Mouse (Mus musculus): ENCODE measurements around the gene Tenm2. TPM values are rescaled to one million over a fixed set of nuclear protein-coding genes. Genes with fewer than 3 reads are reported as not detected.

Gene Tenm2
- total and polyA plus RNA-seq, 3 experiments, result not detected

GRCm38 (mm10) chr11:36194348-36194747 is 1041.4 kb downstream of the Tenm2 start:
- Histone ChIP-seq H3K27ac (ENCODE audit: control insufficient read depth, low read depth, low read length) (no peak overlapping the region), H3K36me3 (ENCODE audit: control insufficient read depth in 1 of 2, insufficient read depth in 2 of 2, low read length in 2 of 2) (no peaks in the 10 kb centered on the region), H3K4me1 (ENCODE audit: control insufficient read depth in 1 of 2, insufficient read depth in 2 of 2, low read length in 2 of 2) (no peaks in the 10 kb centered on the region), H3K9ac (ENCODE audit: control insufficient read depth, low read depth, low read length, poor library complexity, severe bottlenecking) (no peak overlapping the region), H3K4me3 (ENCODE audit: control insufficient read depth in 1 of 2, insufficient read depth in 1 of 2, low read depth in 2 of 2, low read length in 2 of 2) (no peak overlapping the region), H3K27me3 (ENCODE audit: control insufficient read depth in 1 of 2, insufficient read depth in 2 of 2, low read length in 2 of 2) (no peaks in the 10 kb centered on the region), H3K79me2 (ENCODE audit: control insufficient read depth, insufficient read depth, low read length, poor library complexity) (no peaks in the 10 kb centered on the region), H3K9me3 (replicated peaks; ENCODE audit: insufficient read depth, low read length) (no peaks in the 10 kb centered on the region)
- no peak for TF ChIP-seq TBP (IDR thresholded peaks at IDR 0.05; ENCODE audit: low read depth, low read length)
- no peak for TF ChIP-seq CHD2 (IDR thresholded peaks at IDR 0.05; ENCODE audit: low read length)
- no peak for TF ChIP-seq TAL1 (IDR thresholded peaks at IDR 0.05; ENCODE audit: low read length)
- TF ChIP-seq POLR2AphosphoS5 (IDR thresholded peaks at IDR 0.05; ENCODE audit: borderline replicate concordance, low read depth, low read length), result no peak
- no peak for TF ChIP-seq RCOR1 (IDR thresholded peaks at IDR 0.05; ENCODE audit: low read depth, low read length)
- peak; percentile 4 for DNase-seq (ENCODE audit: low read depth, low spot score)

DNA sequence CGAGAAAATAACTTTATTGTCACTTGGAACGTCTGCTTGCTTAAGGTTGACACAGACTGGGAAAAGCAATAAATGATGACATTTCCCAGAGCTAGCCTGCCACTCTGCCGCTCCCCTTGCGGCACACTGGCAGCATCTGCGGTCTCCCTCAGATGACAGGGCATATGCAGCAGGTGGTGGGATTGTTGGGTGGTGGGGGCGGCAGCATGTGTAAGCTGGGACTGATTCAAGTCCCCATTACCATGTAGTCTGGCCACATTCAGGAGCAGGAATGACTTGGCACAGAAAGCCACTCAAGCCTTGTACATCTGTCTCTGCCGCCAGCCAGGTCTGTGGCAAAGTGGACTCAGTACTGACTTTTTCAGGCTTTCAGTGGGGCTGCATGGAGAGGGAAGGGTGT is 1059.7 kb downstream of the Tenm2 start:
- no peaks in the 10 kb centered on the region for H3K36me3 ChIP-seq (ENCODE audit: control insufficient read depth in 1 of 2, insufficient read depth in 2 of 2, low read length in 2 of 2)
- H3K27me3 ChIP-seq (ENCODE audit: control insufficient read depth in 1 of 2, insufficient read depth in 2 of 2, low read length in 2 of 2), result no peaks in the 10 kb centered on the region
- H3K79me2 ChIP-seq (ENCODE audit: control insufficient read depth, insufficient read depth, low read length, poor library complexity), result no peaks in the 10 kb centered on the region
- H3K9ac ChIP-seq (ENCODE audit: control insufficient read depth, low read depth, low read length, poor library complexity, severe bottlenecking), result no peak overlapping the region
- TF ChIP-seq NRF1 (IDR thresholded peaks at IDR 0.05; ENCODE audit: insufficient read depth, low read depth, low read length, poor library complexity, severe bottlenecking), result no peak
- TF ChIP-seq HCFC1 (IDR thresholded peaks at IDR 0.05; ENCODE audit: low read depth, low read length), result no peak
- no peak for DNase-seq (ENCODE audit: low read depth, low spot score)
- no peaks in the 10 kb centered on the region for H3K4me1 ChIP-seq (ENCODE audit: control insufficient read depth in 1 of 2, insufficient read depth in 2 of 2, low read length in 2 of 2)
- H3K9me3 ChIP-seq (replicated peaks; ENCODE audit: insufficient read depth, low read length), result no peaks in the 10 kb centered on the region
- no peak overlapping the region for H3K4me3 ChIP-seq (ENCODE audit: control insufficient read depth in 1 of 2, insufficient read depth in 1 of 2, low read depth in 2 of 2, low read length in 2 of 2)
- no peak overlapping the region for H3K27ac ChIP-seq (ENCODE audit: control insufficient read depth, low read depth, low read length)

GRCm38 (mm10) chr11:36173076-36173690 is 1062.6 kb downstream of the Tenm2 start:
- H3K9me3 ChIP-seq (replicated peaks; ENCODE audit: insufficient read depth, low read length), result no peaks in the 10 kb centered on the region

More at GRCm38 (mm10) chr11:36173076-36173690, 1062.6 kb downstream of the Tenm2 start:
- H3K27me3 ChIP-seq (ENCODE audit: control insufficient read depth in 1 of 2, insufficient read depth in 2 of 2, low read length in 2 of 2), result no peaks in the 10 kb centered on the region
- H3K4me1 ChIP-seq (ENCODE audit: control insufficient read depth in 1 of 2, insufficient read depth in 2 of 2, low read length in 2 of 2), result no peaks in the 10 kb centered on the region
- no peak overlapping the region for H3K9ac ChIP-seq (ENCODE audit: control insufficient read depth, low read depth, low read length, poor library complexity, severe bottlenecking)
- no peak for DNase-seq (ENCODE audit: low read depth, low spot score)
- no peak overlapping the region for H3K4me3 ChIP-seq (ENCODE audit: control insufficient read depth in 1 of 2, insufficient read depth in 1 of 2, low read depth in 2 of 2, low read length in 2 of 2)
- no peak overlapping the region for H3K27ac ChIP-seq (ENCODE audit: control insufficient read depth, low read depth, low read length)
- no peaks in the 10 kb centered on the region for H3K79me2 ChIP-seq (ENCODE audit: control insufficient read depth, insufficient read depth, low read length, poor library complexity)
- no peaks in the 10 kb centered on the region for H3K36me3 ChIP-seq (ENCODE audit: control insufficient read depth in 1 of 2, insufficient read depth in 2 of 2, low read length in 2 of 2)
- TF ChIP-seq TAL1 (IDR thresholded peaks at IDR 0.05; ENCODE audit: low read length) (no peak), CTCF (IDR thresholded peaks at IDR 0.05 in 2 of 3, conservative IDR thresholded peaks at IDR 0.05 in 1 of 3; ENCODE audit: control insufficient read depth in 1 of 3, insufficient read depth in 1 of 3, low read depth in 2 of 3, low read length in 3 of 3, poor library complexity in 1 of 3, severe bottlenecking in 1 of 3) (no peak), RAD21 (IDR thresholded peaks at IDR 0.05; ENCODE audit: low read depth, low read length) (no peak), HCFC1 (IDR thresholded peaks at IDR 0.05; ENCODE audit: low read depth, low read length) (no peak), ZC3H11A (IDR thresholded peaks at IDR 0.05; ENCODE audit: low read depth, low read length) (no peak), NRF1 (IDR thresholded peaks at IDR 0.05; ENCODE audit: insufficient read depth, low read depth, low read length, poor library complexity, severe bottlenecking) (no peak), E2F4 (IDR thresholded peaks at IDR 0.05; ENCODE audit: borderline replicate concordance, low read depth, low read length) (no peak), TBP (IDR thresholded peaks at IDR 0.05; ENCODE audit: low read depth, low read length) (no peak)

All from MEL (cell line).